Mouse (Mus musculus): ENCODE results near the gene Ankrd33b.

DNA sequence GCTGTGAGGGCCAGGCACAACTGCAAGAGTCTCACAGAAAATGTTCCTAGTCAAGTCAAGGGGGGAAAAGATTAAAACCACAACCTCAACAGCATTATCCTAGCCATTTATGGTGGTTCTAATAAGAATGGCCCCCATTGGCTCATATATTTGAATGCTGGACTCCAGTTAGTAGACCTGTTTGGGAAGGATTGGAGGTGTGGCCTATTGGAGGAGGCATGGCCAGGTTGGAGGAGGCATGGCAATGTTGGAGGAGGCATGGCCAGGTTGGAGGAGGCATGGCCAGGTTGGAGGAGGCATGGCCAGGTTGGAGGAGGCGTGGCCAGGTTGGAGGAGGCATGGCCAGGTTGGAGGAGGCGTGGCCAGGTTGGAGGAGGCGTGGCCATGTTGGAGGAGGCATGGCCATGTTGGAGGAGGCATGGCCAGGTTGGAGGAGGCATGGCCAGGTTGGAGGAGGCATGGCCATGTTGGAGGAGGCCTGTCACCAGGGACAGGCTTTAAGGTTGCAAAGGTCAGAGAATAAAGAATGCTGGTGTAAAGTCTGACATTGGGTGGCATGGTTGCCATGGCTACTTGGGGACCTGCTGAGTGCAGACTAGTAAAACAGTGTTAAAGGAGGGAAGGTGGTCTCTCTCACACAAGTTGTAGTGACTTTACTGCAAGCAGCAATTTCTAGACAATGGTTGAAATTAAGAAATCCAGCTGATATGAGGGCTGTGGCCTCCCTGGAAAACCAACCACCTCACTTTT lies 50.3 kb downstream of the Ankrd33b start:
- TF ChIP-seq POLR2A (IDR thresholded peaks at IDR 0.05; ENCODE audit: borderline replicate concordance, extremely low read depth, insufficient read depth, insufficient read length, poor library complexity, severe bottlenecking) (no peak), CTCF (IDR thresholded peaks at IDR 0.05; ENCODE audit: borderline replicate concordance, extremely low read depth, insufficient read depth, insufficient read length) (no peak)
